Mouse (Mus musculus): ENCODE data around the gene Rps26.
"Not testable (repeated sequence)": the region's sequence is repeated elsewhere in the genome, so short reads cannot be mapped to it uniquely, and the experiment has no call there.

Gene Rps26

GRCm38 (mm10) chr10:128640891-128641290, 14.3 kb upstream of the Rps26 start:
- no peak for DNase-seq

GRCm38 (mm10) chr10:128639999-128640398, 13.5 kb upstream of the Rps26 start:
- DNase-seq, result no peak

GRCm38 (mm10) chr10:128637011-128637410, 10.5 kb upstream of the Rps26 start:
- no peak for DNase-seq

- DNase-seq, result no peak
Observed at GRCm38 (mm10) chr10:128636561-128636960, 10.0 kb upstream of the Rps26 start.

- DNase-seq, result no peak
Observed at GRCm38 (mm10) chr10:128635697-128636096, 9.2 kb upstream of the Rps26 start.

GRCm38 (mm10) chr10:128631571-128631970, 5.0 kb upstream of the Rps26 start:
- no peak for DNase-seq

GRCm38 (mm10) chr10:128630306-128630705, 3.8 kb upstream of the Rps26 start:
- not testable (repeated sequence) for DNase-seq

- DNase-seq, result no peak
Observed at GRCm38 (mm10) chr10:128629746-128630145, 3.2 kb upstream of the Rps26 start.

GRCm38 (mm10) chr10:128627398-128628317, 1.1 kb upstream of the Rps26 start:
- DNase-seq, result peak; percentile 51

GRCm38 (mm10) chr10:128625287-128625894, 1.2 kb downstream of the Rps26 start:
- no peak for DNase-seq

- not testable (repeated sequence) for DNase-seq
Observed at GRCm38 (mm10) chr10:128623106-128623613, 3.4 kb downstream of the Rps26 start.

GRCm38 (mm10) chr10:128622702-128623101, 3.8 kb downstream of the Rps26 start:
- no peak for DNase-seq

GRCm38 (mm10) chr10:128621986-128622520, 4.5 kb downstream of the Rps26 start:
- DNase-seq, result no peak

- no peak for DNase-seq
Observed at GRCm38 (mm10) chr10:128620241-128620640, 6.3 kb downstream of the Rps26 start.

- not testable (repeated sequence) for DNase-seq
Observed at GRCm38 (mm10) chr10:128619148-128619547, 7.4 kb downstream of the Rps26 start.

- DNase-seq, result no peak
Observed at GRCm38 (mm10) chr10:128618570-128618969, 8.0 kb downstream of the Rps26 start.

- DNase-seq, result not testable (repeated sequence)
Observed at GRCm38 (mm10) chr10:128615798-128616448, 10.6 kb downstream of the Rps26 start.

- no peak for DNase-seq
Observed at GRCm38 (mm10) chr10:128614934-128615333, 11.6 kb downstream of the Rps26 start.

- not testable (repeated sequence) for DNase-seq
Observed at GRCm38 (mm10) chr10:128613820-128614219, 12.7 kb downstream of the Rps26 start.

- no peak for DNase-seq
Observed at GRCm38 (mm10) chr10:128613154-128613440, 13.4 kb downstream of the Rps26 start.

- peak; percentile 67 for DNase-seq
Observed at GRCm38 (mm10) chr10:128612433-128613153, 14.0 kb downstream of the Rps26 start.

GRCm38 (mm10) chr10:128606483-128606882, 20.1 kb downstream of the Rps26 start:
- DNase-seq, result no peak

Measured in cerebellum, adult 9-11 months (tissue).